Mouse (Mus musculus): ENCODE results near the gene Tfap2a.

The Tfap2a gene

DNA sequence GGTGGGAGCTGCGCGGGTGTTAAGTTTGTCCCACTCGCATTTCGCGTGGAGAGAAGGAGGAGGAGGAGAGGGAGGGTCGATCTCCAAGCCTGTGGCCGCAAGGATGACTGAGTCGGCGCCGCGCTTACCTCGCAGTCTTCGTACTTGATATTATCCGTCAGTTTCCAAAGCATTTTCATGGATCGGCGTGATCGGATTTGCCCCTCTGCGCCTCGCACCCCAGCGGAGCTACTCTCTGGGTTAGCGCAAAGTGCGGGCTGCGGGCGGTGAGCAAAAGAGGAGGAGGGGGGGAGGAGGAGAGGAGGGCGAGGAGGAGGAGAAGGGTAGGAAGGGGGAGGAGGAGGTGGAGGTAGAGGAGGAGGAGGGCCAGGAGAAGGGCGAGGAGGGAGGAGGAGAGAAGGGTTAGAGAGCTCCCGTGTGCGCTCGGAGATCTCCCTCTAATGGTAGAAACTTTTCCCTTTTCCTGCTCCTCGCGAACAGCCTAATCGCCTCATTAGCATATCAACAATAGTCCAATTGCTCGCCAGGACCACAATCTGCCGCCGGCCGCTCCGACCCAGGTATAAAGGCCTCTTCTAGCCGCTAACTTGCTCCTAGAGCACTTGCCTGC lies 4.5 kb downstream of the Tfap2a start:
- DNase-seq (ENCODE audit: low spot score): no peak

DNA sequence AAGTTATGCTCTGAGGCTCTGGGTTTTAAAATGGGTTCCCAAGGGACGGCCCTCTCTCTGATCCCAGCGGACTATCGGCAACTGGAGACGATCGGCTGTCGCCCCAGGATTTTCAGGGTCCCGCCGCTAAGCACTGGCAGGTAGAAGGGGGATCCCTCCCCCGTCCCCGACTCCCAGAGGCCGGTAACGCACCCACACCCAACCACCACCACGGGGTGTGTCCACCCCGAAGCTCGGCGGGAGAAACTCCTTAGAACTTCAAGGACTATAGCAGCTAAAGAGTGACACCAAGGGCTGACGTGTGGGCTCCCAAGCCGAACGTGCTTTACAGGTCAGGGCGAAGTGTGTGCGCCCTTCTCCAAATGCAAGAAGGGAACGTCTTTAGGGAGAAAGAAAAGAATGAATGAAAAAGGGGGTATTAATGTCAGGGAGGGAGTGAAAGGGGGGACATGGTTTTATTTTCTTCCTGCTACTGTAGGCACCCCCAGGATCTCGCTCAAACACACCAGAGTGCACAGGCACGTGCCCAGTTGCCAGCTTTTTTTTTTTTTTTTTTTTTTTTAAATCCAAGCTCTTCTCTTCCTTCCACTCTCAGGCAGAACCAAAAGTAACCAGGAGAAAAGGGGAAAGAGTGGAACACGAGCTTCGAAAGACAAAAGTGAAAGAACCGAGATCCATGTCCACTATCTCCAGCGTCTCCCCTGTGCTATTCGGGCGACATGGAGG lies 5.2 kb downstream of the Tfap2a start:
- no peak for DNase-seq (ENCODE audit: low spot score)

DNA sequence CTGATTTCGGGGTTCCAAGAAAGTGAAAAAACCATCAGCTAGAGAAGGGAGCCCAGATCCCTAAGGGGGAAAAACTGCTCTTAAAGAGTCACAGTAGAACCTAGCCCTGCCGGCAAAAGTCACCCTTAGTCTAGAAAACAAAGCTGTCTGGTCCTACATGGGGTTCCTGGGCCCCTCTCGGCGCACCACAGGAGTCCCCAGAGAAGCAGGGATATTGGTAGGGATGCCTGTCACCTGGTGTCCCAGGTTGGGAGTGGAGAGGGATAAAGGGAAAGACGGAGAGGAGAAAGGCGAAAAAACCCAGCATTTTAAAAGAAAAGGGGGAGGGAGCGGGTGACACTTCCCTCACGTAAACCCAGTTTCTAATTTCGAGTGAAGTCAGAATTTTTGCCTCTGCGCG lies 6.1 kb downstream of the Tfap2a start:
- no peak for DNase-seq (ENCODE audit: low spot score)

DNA sequence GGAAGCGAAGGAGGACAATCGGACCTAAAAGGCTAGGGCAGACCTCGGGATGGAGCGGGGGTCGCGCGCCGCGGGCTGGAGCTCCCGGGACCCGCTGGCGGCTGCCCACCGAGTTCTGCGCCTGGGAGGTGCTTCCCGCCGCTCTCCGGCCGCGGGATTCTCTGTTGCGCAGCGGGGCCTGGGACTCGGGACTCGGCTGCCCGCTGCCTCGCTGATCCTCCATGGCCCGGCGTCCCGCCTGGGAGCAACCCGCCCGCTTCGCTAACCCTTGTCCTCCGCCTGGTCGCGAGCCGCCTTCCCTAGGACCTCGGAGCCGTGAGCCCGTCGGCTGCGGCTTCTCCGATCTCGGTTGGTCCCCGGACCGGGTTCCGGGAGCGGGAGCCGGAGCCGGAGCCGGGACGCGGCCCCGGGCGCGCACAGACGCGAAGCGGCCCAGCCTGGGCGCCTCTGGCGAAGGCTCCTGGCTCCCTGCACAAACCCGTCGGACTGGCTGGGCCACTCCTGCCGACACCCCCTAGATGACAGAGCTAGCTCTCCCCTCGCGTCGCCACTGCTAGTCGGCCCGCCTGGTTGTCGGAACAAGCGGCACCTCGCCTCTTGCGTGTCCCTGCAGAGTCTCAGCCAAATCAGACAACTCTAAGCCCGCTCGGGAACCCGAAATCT lies 6.9 kb downstream of the Tfap2a start:
- DNase-seq (ENCODE audit: low spot score): peak; percentile 62

DNA sequence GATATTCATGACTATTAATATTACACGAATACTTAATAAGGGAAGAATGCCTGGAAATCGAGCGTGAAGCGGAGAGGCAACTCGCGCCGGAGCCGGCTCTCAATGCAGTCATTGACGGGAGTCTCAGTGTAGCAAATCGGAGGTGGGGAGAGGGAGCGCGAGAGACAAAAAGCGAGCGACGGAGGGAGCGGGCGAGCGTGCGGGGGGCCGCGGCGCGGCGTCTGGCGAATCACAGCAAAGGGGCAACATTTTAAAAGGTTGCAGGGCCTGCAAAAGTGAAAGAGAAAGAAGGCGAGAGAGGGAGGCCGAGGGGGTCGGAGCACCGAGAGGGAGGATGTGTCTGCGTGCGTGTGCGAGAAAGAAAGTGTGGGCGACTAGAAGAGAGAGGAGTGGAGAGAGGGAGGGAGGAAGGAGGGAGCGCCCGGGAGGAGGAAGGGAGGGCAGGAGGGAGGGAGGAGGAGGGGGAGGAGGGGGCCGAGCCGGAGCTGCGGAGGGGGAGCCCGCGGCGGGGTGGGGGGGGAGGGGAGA lies 7.5 kb downstream of the Tfap2a start:
- DNase-seq (ENCODE audit: low spot score): no peak

DNA sequence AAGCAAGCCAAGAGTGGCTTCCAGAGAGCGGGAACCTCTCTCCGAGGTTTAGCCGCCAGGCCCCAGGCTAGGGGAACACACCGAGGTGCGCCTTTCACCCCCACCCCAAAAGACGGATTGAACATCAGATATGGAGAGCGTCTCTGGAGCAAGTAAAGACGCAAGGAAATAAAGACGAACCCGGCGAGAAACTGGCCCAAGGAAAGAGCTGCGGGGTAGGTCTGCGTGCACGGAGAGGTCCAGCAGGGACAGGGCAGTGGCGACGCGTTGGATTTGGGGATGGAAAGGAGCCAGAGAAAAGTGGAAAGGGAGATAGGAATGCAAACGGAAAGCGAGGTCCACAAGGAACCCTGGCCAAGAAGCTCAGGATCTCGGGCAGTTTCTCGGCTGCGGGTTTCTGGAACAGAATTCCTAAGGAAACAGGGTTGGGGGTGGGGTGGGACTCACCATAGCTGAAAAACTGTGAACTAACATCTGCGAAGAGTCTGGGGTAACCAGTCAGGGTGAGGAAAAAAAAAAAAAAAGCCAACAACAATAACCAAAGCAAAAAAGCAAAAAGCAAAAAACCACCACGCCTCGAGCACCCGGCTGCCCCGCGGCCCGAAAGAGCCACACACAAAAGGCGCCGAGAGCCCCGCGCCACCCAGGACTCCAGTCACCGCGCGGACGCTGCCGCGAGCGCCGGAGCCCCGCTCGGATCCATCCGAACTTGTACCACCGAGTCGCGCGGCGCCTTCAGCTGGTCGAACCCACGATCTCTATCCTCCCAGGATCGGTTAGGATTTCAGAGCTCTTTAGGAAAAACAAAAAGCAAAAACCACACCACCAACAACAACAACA lies 8.4 kb downstream of the Tfap2a start:
- DNase-seq (ENCODE audit: low spot score): no peak

DNA sequence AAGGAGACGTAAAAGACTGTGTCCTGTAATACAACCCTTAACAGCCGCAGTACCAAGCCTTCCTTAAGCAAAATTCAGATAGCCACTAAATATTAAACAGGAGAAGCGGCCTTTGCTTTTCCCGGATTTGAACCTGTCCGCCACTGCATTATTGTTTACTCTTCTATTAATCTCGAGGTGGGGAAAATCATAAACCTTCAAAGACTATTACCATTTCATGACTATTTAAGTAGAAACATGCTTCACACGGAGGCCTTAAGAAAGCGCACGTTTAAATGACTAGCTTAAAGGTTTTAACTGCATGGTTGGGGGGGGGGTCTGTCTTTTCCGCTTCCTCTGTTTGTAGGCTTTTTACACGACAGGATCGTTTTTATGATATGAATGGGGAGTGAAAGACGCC lies 9.1 kb downstream of the Tfap2a start:
- DNase-seq (ENCODE audit: low spot score): no peak

DNA sequence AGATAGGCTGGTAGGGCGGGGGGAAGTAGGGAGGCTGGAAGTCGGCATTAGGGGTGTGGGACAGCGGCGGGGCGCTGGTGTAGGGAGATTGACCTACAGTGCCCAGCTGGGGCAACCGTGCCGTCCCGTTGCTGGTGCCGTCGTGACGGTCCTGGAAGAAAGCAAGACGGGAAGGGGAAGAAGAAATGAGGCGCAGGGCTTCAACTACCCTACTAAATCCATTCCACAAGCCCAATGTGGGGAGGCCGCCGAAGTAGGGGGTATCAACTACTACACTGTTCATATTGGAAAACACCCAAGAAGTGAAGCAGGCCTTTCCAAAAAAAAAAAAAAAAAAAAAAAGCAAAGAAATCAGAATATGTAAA lies 9.6 kb downstream of the Tfap2a start:
- DNase-seq (ENCODE audit: low spot score): no peak

DNA sequence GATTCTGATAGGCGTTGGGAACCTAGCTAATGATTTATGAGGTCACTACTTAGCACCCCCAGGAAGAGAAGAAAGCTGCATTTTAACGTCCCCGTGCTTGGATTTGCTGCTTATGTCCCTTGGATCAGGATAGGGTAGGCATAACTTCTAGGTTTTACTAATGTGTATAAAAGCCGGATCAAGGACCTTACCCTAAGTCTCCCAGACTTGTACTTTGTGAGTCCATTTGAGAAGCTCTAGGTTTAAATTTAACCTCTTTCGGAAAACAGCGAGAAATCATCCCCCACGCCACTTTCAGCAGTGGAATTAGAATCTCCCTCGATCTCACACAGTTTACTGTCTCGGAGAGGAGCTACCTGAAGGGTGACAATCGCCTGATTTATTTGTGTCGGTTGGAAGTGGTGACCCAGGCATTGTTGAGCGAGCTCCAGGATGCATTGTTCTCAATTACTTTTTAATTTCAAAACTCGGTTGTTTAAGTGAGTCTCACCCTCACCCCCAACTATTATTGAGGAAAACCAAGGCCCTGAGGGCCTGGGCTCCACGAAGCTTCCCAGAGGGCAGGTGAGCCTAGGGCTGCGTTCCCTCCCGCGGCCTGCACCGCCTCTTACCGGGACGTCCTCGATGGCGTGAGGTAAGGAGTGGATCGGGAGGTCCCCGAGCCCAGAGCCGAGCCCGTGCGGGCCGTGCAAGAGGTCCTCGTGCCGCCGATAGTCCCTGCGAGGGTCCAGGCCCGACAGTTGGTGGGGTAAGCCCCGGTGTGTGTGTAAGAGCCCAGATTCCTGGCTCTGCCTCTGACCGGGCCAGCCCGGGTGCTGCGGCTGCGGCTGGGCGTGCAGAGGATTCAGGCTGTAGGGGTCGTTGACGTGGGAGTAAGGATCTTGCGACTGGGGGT lies 10.2 kb downstream of the Tfap2a start:
- no peak for DNase-seq (ENCODE audit: low spot score)

DNA sequence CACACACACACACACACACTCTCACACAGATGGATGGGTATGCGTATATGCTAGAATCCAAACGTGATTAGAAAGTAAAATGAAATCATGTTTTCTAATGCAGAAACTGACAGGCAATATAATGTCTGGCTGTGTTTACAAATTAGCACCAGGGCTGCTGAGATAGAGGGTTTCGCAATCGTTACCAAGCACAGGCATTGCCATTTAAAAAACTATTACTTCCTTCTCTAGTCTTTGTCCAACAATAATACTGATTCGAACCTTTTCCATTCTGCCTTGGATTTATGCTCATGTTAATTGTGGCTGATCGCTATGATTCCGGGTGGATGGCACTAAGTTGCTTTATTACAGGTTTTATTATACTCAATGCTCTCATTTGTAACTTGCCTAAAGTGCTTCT lies 12.3 kb downstream of the Tfap2a start:
- no peak for DNase-seq (ENCODE audit: low spot score)

DNA sequence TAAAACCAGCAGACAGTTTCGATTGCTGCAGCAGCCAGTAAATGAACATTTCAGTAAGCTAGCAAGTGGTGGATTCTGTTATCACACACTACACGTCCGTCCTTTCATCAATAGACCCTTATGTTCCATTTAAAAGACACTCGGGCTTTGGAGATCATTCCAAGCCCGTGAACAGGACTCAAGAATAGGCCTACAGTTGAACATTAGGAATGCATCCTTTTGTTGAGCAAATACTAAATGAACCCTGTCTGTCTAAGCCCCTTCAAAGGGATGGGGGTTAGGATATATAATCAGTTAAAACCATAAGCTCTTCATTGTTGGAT lies 14.6 kb downstream of the Tfap2a start:
- DNase-seq (ENCODE audit: low spot score): no peak

DNA sequence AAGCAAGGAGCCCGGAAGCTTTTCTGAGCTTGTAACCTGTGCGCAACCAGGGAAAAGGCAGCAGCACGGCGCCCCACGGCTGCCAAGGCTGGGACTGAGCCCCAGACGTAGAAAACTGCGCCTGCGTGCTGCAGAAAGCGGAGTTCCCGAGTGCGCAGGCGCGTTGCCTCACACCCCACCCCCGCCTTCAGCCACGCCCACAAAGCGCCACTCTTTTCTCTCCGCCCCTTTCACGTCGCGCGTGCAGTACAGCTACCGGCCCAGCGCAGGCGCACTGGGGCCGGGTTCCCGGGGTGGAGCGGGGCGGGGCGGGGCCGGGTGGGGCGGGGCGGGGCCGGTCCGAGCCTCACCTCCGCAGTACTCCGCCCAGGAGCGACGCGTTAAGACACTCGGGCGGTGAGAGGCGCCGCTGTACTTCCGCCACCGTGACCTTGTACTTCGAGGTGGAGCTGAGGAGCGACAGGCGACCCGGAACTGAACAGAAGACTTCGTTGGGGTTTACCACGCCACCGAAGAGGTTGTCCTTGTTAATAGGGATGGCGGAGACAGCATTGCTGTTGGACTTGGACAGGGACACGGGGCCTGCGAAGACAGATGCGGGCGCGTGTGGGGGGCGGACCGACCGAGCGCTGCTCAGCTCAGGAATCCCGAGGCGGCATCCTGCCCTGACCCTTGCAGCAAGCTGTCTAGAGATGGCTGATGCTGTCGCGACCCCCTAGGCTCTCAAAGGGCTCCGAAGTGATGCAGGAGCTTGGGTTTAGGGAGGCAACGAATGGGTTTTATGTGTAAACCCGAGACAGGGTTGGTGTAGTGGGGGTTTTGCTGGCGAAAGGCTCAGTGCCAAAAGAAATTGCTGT lies 15.2 kb downstream of the Tfap2a start:
- DNase-seq (ENCODE audit: low spot score): peak; percentile 91

DNA sequence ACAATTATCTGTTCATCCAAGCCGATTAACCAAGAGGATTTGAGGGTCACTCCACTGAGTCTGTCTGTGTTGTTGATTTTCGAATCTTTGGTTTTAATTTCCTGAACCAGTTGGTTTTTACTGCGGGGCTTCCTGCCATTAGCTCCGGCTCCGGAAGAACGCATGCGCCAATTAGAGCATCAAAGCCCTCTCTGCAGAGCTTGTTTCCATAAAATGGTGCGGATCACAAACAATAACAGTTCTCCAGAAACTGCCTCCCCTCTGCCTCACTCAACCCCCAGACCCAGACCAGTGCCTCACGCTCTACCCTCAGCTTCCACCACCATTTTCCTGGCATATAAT lies 18.5 kb downstream of the Tfap2a start:
- DNase-seq (ENCODE audit: low spot score): no peak

DNA sequence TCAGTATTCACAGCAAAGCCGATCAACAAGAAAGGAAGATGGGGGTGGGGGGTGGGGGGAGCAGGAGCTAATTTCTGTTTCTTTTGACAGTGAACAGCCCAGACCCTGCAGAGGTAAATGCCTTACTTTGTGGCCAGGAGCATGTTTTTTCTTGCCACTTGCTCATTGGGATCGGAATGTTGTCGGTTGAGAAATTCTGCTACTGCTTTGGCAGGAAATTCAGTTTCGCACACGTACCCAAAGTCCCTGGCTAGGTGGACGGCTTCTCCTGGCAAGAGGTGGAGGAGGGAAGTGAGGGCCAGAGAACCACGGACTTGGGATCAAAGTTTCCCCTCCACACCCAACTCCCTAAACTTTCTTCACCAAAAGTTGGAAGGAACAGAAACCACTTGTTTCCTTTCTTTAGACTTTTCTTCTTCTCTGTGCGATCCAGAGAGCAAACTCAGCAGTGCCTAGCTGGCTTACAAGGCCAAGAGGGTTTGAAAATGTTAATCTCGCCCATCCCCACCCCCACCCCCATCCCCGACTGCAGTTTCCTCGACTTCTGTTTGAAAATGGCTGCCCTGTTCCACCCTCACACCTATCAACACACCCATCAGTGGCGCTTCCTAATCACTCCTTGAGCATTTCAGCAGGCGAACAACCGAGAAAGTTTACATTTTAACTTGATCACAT lies 19.0 kb downstream of the Tfap2a start:
- no peak for DNase-seq (ENCODE audit: low spot score)

DNA sequence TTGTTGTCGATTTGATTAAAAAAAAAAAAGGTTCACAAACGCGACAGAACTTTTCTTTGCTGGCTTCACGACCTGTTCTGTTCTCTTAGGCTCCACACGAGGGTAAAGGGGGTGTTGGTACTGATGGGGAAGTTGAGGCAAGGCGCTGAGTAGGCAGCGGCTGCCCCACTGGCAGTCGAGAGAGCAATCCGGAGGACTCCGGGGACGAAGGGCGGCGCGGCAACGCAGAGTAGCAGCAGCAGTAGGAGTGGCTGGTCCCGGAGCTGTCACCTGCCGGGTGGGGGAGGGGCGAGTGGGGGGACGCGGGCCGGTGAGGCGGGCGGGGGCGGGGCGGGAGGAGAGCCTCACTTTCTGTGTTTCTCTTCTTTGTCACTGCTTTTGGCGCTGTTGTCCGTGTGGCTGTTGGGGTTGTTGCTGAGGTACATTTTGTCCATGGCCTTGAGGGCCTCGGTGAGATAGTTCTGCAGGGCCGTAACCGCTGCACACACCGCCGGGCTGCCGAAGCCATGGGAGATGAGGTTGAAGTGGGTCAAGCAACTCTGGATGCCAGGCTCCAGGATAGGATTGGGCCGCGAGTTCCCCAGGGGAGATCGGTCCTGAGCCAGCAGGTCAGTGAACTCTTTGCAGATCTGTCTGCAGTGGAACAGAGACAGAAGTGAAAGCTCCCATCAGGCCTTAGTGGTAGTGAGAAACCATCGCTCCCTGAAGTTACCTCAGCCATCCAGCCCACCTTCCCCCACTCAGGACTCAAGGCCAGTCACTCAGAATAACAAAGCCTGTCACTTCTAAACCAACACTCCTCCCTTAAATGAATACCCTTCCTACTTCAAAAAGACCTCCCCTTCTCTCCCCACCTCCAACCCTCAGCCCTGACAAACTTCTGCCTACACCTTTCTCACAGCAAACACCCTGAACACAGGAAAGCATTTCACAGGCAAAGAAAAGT lies 21.1 kb downstream of the Tfap2a start:
- no peak for DNase-seq (ENCODE audit: low spot score)

DNA sequence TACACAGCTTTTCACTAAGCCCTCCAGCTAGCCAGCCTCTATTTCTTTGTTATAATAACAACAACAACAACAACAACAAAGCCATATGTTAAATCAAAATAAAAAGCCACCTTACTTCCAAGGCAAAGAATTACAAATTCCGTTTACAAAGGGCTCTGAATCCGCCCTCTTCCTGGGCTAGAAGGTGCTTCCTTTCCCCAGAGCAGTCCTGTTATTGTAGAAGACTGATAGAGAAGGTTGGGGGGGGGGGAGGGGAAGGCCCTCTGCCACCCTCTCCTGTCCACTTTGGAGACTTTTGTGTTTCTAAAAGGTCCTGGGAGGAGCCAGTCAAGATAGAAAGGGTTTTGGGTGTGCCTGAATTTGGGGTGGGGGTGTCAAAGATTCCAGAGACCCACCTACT lies 23.6 kb downstream of the Tfap2a start:
- DNase-seq (ENCODE audit: low spot score): no peak

DNA sequence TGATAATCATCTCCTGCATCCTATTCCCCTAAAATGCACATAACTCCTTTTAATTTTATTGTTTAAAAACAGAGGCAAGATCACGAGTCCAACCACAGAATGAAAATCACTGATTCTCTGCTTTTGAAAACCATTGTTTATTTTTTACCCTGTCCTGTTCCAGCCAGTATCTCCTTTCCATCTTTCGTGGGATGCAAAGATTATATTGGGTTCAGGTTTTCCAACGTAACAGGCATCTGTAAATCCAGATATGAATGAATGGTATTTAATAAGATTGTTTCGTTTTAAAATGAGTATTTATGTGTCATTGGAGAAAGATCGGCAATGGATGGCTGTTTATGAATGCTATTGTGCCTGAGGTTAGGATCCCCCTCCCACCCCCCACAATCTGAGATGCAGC lies 24.5 kb downstream of the Tfap2a start:
- DNase-seq (ENCODE audit: low spot score): no peak

DNA sequence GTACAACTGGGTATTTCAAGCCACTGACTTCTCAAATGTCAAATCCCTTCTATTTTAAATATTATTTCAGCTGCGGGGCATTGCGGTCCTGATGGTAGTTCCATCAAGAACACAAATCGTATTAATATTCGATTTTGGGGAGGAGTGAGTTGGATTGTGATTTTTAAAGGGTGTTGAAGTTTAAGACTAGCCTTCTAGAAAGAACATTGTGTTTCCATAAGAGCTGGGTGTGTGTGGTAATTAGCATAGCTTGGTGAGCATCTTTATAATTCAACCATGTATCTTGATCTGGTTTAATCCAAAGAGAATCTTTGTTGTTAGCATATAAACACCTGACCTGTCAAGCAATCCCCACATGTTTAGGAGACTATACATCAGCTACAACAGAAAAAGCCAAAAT lies 24.9 kb downstream of the Tfap2a start:
- no peak for DNase-seq (ENCODE audit: low spot score)

DNA sequence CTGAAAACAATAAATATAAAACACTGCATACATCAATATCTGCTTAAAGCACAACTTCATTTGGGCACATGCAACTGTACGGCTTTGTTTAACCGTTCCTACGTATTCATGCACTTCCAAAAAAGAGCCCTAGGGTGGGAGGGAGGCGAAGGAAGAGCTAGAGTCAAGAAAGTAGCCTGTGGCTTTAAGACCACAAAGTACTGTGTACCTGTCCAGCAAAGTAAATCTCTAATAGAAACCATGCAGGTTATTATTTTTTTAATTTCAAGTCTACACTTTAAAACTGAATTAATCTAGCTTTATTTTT lies 25.7 kb downstream of the Tfap2a start:
- no peak for DNase-seq (ENCODE audit: low spot score)
